Mouse (Mus musculus): ENCODE results near the gene Klc2.

Gene Klc2

GRCm38 (mm10) chr19:5073028-5073427 lies 45.3 kb downstream of the Klc2 start:
- DNase-seq (ENCODE audit: low read depth in 1 of 2, low spot score in 2 of 2) = no peak

- DNase-seq (ENCODE audit: low read depth in 1 of 2, low spot score in 2 of 2) = no peak
Measured at GRCm38 (mm10) chr19:5072389-5073019, 45.9 kb downstream of the Klc2 start.

GRCm38 (mm10) chr19:5071545-5072369 lies 46.6 kb downstream of the Klc2 start:
- no peak for DNase-seq (ENCODE audit: low read depth in 1 of 2, low spot score in 2 of 2)

DNA sequence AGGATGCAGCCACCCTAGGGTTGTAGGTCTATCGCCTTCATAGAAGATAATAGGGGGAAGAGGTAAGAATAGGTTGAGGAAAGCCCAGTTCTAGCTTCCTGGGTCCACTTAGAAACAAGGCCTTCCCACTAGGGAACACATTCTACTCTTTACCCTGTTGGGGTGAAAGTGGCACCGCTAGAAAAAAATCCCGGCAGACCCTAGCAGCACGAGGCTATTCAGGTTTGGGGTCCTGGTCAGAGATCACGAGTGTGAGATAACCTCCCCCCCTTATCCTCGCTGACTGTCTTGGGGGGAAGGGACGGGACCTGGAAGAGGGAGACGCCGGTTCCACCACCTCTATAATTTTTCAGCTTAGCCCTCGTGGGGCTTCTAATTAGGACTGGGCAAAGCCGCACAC lies 47.3 kb downstream of the Klc2 start:
- DNase-seq (ENCODE audit: low read depth in 1 of 2, low spot score in 2 of 2) = no peak

DNA sequence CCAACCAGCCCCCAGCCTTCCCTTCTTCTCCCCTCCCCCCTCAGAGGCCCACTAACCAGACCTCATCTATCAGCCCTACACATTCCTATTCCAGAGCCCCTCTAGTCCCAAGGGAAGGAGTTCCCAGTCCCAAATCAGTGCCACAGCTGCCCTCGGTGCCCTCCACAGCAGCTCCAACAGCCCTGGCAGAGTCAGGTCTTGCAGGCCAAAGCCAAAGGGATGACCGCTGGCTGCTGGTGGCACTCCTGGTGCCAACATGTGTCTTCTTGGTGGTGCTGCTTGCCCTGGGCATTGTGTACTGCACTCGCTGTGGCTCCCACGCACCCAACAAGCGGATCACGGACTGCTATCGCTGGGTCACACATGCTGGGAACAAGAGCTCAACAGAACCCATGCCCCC lies 48.4 kb downstream of the Klc2 start:
- DNase-seq (ENCODE audit: low read depth in 1 of 2, low spot score in 2 of 2) = no peak

GRCm38 (mm10) chr19:5069486-5069885 lies 48.9 kb downstream of the Klc2 start:
- DNase-seq (ENCODE audit: low read depth in 1 of 2, low spot score in 2 of 2) = no peak

DNA sequence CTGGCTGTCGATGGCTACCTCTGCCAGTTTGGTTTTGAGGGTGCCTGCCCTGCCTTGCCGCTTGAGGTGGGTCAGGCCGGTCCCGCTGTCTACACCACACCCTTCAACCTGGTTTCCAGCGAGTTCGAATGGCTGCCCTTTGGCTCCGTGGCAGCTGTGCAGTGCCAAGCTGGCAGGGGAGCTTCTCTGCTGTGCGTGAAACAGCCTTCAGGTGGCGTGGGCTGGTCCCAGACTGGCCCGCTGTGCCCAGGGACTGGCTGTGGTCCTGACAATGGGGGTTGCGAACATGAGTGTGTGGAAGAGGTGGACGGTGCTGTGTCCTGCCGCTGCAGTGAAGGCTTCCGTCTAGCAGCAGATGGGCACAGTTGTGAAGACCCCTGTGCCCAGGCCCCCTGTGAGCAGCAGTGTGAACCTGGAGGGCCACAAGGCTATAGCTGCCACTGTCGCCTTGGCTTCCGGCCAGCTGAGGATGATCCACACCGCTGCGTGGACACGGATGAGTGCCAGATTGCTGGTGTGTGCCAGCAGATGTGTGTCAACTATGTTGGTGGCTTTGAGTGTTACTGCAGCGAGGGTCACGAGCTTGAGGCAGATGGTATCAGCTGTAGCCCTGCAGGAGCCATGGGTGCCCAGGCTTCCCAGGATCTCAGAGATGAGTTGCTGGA lies 49.7 kb downstream of the Klc2 start:
- no peak for DNase-seq (ENCODE audit: low read depth in 1 of 2, low spot score in 2 of 2)

GRCm38 (mm10) chr19:5067867-5068569 lies 50.3 kb downstream of the Klc2 start, which contains the start of gene Cd248:
TSS of gene Cd248 (plus strand) at chr19:5068078.
- no peak for DNase-seq (ENCODE audit: low read depth in 1 of 2, low spot score in 2 of 2)

DNA sequence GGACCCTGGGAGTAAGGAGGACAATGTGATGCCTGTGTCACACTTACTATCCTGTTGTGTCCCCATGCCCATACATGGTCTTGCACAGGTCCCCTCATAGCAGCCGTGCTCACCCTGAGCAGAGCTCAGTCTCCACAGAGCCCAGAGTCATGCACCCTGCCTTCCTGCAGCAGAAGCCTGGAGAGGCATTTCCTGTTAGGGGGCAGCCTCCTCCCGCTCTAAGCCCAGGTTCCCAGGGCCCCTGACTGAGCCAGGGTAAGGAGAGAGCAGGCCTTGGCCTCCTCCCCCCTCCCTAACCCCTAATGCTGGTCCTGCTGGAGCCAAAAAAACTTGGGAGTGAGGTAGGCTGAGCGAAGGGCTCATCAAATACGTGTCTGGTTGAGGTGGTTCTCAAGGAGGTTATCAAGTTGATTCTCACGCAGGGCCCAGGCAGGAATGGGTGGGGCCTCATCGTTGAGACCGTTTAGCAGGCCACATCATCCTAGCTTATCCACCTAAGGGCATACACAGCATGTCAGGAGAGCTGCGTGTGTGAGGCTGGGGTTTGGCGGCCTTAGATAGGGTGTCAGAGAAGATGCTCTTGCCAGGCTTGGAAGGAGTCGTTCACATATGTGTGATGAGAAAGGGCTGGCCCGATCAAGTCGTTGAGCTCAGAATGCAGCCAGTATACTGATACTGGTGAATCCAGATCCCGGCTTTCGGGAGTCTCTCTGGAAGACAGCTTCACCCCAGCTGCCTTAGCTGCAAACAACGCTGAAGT lies 51.1 kb downstream of the Klc2 start:
- no peak for DNase-seq (ENCODE audit: low read depth in 1 of 2, low spot score in 2 of 2)

DNA sequence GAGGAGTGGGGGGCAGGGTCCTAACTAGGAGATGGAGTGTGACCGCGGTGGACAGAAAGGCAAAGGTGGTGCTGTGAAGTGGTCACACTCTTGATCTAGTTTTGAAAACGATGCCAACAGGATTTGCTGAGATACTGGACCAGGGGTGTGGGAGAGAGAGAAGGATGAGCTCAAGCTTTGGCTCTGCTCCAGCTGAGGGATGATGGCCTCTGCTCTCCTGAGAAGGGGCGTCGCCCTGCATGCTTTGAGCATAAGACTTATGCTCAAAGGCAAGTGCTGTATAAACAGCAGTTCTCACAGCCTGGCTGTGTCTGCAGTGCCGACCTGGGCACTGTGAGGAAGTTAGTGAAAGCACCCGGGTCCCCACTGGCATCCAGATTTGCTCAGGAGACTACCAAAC lies 53.3 kb downstream of the Klc2 start:
- no peak for DNase-seq (ENCODE audit: low read depth in 1 of 2, low spot score in 2 of 2)

DNA sequence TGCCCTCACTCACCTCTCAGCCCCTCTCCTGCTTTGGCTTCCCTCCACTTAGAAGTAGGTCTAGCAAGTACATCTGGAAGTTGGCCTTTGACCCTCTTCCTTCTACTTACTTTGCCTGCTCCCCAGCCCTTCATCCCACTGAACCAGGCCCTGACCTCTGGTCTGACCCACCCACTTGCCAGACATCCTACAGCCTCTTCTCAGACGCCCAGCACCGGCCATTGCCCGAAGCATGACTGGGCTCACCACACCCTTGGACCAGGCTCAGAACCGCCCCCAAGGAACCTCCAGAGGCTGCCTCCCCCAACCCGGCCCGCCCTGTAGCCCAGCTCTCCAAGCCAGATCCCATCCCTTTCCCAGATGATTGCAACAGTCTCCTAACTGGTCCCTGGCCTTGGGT lies 55.9 kb downstream of the Klc2 start:
- DNase-seq (ENCODE audit: low read depth in 1 of 2, low spot score in 2 of 2) = no peak

- no peak for DNase-seq (ENCODE audit: low read depth in 1 of 2, low spot score in 2 of 2)
Measured at GRCm38 (mm10) chr19:5062041-5062440, 56.3 kb downstream of the Klc2 start.

DNA sequence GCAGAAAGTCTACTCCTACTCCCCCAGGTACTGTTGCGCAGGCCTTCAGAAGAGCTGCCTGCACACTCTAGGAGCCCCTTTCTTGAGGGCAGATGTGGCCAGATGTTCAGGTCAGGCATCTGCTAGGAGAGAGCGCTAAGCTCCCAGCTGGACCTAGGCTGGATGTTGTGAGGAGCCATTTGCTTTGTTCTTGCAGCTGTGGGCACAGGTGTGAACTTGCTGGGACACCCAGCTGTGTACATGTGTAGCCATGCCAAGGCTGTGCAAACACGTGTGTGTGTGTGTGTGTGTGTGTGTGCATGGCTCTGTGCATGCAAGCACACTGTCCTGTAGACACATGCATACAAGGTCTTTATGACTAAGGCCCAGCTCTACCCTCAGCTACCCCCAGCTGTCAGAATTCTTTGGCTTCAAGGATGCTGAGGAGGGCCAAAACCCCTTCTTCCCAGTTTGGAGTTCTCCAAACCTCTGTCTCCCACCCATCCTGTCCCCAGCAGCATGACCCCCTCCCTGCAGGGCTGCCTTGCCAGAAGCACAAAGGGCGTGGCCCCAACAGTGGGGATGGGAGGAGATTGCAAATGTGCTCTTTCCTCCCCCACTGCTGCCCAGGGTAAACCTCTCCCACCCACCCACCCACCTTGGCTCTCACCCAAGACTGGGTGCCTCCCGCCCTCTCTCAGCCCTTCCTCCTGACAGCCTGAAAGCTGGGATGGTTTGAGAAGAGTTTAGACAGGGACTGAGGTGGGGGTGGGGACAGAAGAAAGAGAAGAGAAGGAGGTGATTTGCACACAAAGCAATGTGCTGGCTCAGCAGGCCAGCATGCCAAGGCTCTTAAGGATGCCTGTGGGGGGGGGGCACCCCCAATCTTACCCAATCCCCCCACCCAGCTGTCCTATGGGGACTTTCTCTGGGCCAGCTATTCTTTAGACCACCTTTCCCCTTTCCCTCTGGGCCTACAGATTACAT lies 57.7 kb downstream of the Klc2 start:
- no peak for DNase-seq (ENCODE audit: low read depth in 1 of 2, low spot score in 2 of 2)

GRCm38 (mm10) chr19:5058801-5059771 lies 59.3 kb downstream of the Klc2 start:
- no peak for DNase-seq (ENCODE audit: low read depth in 1 of 2, low spot score in 2 of 2)

GRCm38 (mm10) chr19:5057876-5058775 lies 60.2 kb downstream of the Klc2 start:
- no peak for DNase-seq (ENCODE audit: low read depth in 1 of 2, low spot score in 2 of 2)

Measured in monocyte, adult 2 months (primary cell).